7 mouse cellular contexts compared by ENCODE assay signal in the genomic region with DNA sequence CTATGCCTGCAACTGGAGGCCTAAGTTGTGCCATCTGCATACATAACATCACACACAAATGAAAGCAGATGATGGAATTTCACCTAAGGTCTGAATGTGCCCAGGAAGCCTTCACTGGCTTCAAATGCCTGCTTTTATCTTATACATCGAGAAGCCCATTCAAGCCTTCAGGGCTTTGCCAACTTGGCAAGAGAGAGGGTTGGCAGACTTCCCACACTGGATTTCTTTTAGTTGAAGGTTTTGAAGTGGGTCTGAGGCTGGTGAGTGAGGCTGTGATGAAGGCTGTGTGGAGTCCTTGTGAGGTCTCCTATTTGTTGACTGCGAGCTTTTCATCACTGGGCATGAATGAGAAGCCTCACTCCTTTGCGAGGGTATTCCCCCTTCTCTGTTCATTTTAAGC.
DNase-seq lines count a peak whose midpoint lies in the region; ATAC-seq and TF ChIP-seq lines count a peak whose summit lies in the region.

No protein-coding gene starts in this region.

- H3K27ac ChIP-seq in hindbrain, postnatal 0 days: no peak overlapping the region

- TF ChIP-seq CTCF in hindbrain, postnatal 0 days (IDR thresholded peaks at IDR 0.05; ENCODE audit: low read depth): no peak
- TF ChIP-seq CTCF in lung, adult 2 months (IDR thresholded peaks at IDR 0.05; ENCODE audit: insufficient read depth, low read length): no peak

- TF ChIP-seq POLR2A in lung, adult 2 months (IDR thresholded peaks at IDR 0.05; ENCODE audit: borderline replicate concordance, extremely low read depth, low read depth, low read length): no peak

- ATAC-seq in hindbrain, postnatal 0 days: peak; percentile 74

- no peaks in the 10 kb centered on the region for H3K27me3 ChIP-seq in hindbrain, postnatal 0 days (ENCODE audit: insufficient read depth, low read length)

- peak; percentile 54 for DNase-seq in urinary bladder, postnatal 14 days (ENCODE audit: low spot score)
- no peak for DNase-seq in urinary bladder, adult 2 months (ENCODE audit: low spot score)
- peak; percentile 90 to 94 for DNase-seq in cerebellum, postnatal 10 days
- peak; percentile 90 for DNase-seq in hindbrain, postnatal 0 days (ENCODE audit: low spot score)
- peak; percentile 68 for DNase-seq in lung, adult 2 months
- DNase-seq in right cerebral cortex, postnatal 25 days: peak; percentile 34
- no peak for DNase-seq in yolk sac, embryonic 10.5 days (ENCODE audit: low spot score)

- H3K36me3 ChIP-seq in hindbrain, postnatal 0 days (ENCODE audit: insufficient read depth, low read length): no peaks in the 10 kb centered on the region

- no peak overlapping the region for H3K4me2 ChIP-seq in hindbrain, postnatal 0 days (ENCODE audit: low read depth, low read length)

- no peak overlapping the region for H3K4me3 ChIP-seq in hindbrain, postnatal 0 days (ENCODE audit: low read length)
- no peak overlapping the region for H3K4me3 ChIP-seq in lung, adult 2 months (replicated peaks; ENCODE audit: extremely low read depth, low read depth, low read length)

- WGBS in hindbrain, postnatal 0 days: 41% methylated on average over 3 of the region's 3 CpGs
- WGBS in lung, adult 2 months: 40% methylated on average over 3 of the region's 3 CpGs

- no peaks in the 10 kb centered on the region for H3K9me3 ChIP-seq in hindbrain, postnatal 0 days (ENCODE audit: low read length)

- H3K4me1 ChIP-seq in hindbrain, postnatal 0 days (ENCODE audit: insufficient read depth, low read length): peaks cover 5% of the 10 kb centered on the region; the same call in 1 of the 2 replicates
- H3K4me1 ChIP-seq in lung, adult 2 months (ENCODE audit: control insufficient read depth, insufficient read depth, low read length): no peaks in the 10 kb centered on the region; the same call in 1 of the 2 replicates

- no peak overlapping the region for H3K9ac ChIP-seq in hindbrain, postnatal 0 days (replicated peaks; ENCODE audit: low read length)

Comparison
In these comparisons a context has a peak if more than half of its experiments do, and no peak if none do; other contexts are left out.
1. DNase-seq: peak in urinary bladder, postnatal 14 days (single experiment), cerebellum, postnatal 10 days (2 of 2), hindbrain, postnatal 0 days (single experiment), lung, adult 2 months (single experiment) and right cerebral cortex, postnatal 25 days (single experiment); none in urinary bladder, adult 2 months (single experiment) and yolk sac, embryonic 10.5 days (single experiment).